Mouse (Mus musculus) embryonic facial prominence, embryonic 15.5 days (tissue): Measurements from ENCODE around the gene Hba-a2. TPM values are rescaled to one million over a fixed set of nuclear protein-coding genes. Genes with fewer than 3 reads are reported as not detected.

ENCODE experiments used
- ATAC-seq: fragments of 200-750 bp; cut with Nextera tagmentation; 2 replicates; pipeline ENCODE4 v1.8.0; 2017; ENCODE audit warnings: low read depth, moderate TSS enrichment; ENCODE audit not compliant: insufficient number of reproducible peaks, low FRiP score, low TSS enrichment
- H3K27ac ChIP-seq: fragments of 300-500 bp; sonication (generic); replicated peaks from 2 replicates; pipeline ENCODE4 v1.5.1; 2015; ENCODE audit warnings: mild to moderate bottlenecking, inconsistent platforms
- H3K27me3 ChIP-seq: fragments of 300-500 bp; sonication (generic); 2 replicates; pipeline ENCODE4 v1.6.1; 2015; ENCODE audit warnings: inconsistent platforms
- H3K36me3 ChIP-seq: fragments of 300-500 bp; sonication (generic); 2 replicates; pipeline ENCODE4 v1.6.1; 2015; ENCODE audit warnings: mild to moderate bottlenecking, inconsistent platforms
- H3K4me1 ChIP-seq: fragments of 300-500 bp; sonication (generic); 2 replicates; pipeline ENCODE4 v1.6.1; 2015; ENCODE audit warnings: inconsistent platforms
- H3K4me2 ChIP-seq: fragments of 300-500 bp; sonication (generic); replicated peaks from 2 replicates; pipeline ENCODE4 v1.6.1; 2015; ENCODE audit warnings: mild to moderate bottlenecking, inconsistent platforms
- H3K4me3 ChIP-seq: fragments of 300-500 bp; sonication (generic); replicated peaks from 2 replicates; pipeline ENCODE4 v1.5.1; 2015; ENCODE audit warnings: mild to moderate bottlenecking, inconsistent platforms
- H3K9ac ChIP-seq: fragments of 300-500 bp; sonication (generic); 2 replicates; pipeline ENCODE4 v1.6.1; 2015; ENCODE audit warnings: inconsistent platforms
- H3K9me3 ChIP-seq: fragments of 300-500 bp; sonication (generic); replicated peaks from 2 replicates; pipeline ENCODE4 v1.6.1; 2016; ENCODE audit warnings: inconsistent platforms
- WGBS: fragments of 180-500 bp; shearing (Covaris S2); methylation state at CpG from one replicate; pipeline ENCODE4 v1.1.7; 2015; 5-methylcytosine and 5-hydroxymethylcytosine counted together
- polyA plus RNA-seq: library from polyadenylated mRNA; unstranded; fragments of >200 nt; fragmentation: Nextera tagmentation; extraction: Ambion mirVana; gene quantifications from 2 replicates; pipeline ENCODE4 v1.2.1, GENCODE M21; 2015

The Hba-a2 gene
- polyA plus RNA-seq, 1 experiment from 2014 or later = 11,613 TPM

DNA sequence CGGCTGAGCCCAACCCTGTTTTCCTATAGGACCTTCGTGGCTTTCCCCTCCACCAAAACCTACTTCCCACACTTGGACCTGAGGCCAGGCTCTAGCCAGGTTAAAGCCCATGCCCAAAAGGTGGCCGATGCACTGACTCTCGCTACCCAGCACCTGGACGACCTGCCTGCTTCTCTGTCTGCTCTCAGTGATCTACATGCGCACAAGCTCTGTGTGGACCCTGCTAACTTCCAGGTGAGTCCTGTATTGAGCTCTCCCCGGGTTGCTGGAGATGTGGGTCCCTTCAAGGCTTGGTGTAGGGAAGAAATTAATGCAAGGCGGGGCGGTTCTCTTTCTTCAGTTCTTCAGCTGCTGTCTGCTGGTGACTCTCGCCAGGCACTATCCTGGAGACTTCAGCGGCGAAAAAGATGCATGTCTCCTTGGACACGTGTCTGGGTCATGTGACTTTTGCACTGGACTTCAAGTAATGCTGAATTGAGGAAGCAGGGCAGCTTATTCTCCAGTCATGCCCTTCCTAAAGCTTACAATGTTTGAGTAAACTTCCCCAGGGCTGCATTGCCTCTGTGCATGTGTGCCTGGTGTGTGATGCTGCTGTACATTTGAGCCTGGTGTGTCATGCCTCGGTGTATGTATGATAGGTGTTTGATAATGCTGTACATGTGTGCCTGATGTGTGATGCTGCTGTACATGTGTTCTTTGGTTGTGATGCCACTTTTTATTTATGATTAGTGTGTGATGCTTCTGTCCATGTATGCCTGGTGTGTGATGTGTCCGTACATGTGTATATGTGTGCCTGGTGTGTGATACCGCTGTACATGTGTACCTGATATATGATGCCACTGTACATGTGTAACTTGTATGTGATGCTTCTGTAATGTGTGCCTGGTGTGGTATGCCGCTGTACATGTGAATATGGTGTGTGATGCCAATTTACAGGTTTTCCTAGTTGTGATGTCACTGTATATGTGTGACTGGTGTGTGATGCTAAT, 4.3 kb downstream of the Hba-a2 start:
- peak overlapping the region; percentile 40 for H3K4me2 ChIP-seq
- H3K9me3 ChIP-seq = no peaks in the 10 kb centered on the region
- no peaks in the 10 kb centered on the region for H3K4me1 ChIP-seq
- 52% methylated on average over 15 of the region's 17 CpGs for WGBS
- 0 out of 2 replicates have a peak overlapping the region, but pooled peaks have one; percentile 13 for H3K4me3 ChIP-seq
- H3K27me3 ChIP-seq = peaks cover 14% of the 10 kb centered on the region
- no peak overlapping the region for H3K27ac ChIP-seq
- H3K36me3 ChIP-seq = no peaks in the 10 kb centered on the region
- no peak overlapping the region for H3K9ac ChIP-seq
- no peak for ATAC-seq

DNA sequence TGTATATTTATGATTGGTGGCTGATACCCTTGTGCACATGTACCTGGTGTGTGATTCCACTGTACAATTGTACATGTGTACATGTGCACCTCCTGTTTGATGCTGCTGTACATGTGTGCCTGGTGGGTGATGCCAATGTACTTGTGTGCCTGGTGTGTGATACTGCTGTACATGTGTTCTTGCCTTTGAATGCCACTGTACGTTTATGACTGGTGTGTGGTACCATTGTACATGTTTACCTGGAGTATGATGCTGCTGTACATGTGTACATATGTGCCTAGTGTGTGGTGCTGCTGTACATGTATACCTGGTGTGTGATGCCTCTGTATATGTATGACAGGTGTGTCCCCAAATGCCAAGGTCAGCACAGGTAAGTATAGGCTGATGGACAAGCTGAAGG, 5.2 kb downstream of the Hba-a2 start:
- ATAC-seq = no peak
- Histone ChIP-seq H3K36me3 (no peaks in the 10 kb centered on the region), H3K4me1 (no peaks in the 10 kb centered on the region), H3K9me3 (no peaks in the 10 kb centered on the region), H3K27me3 (peaks cover 14% of the 10 kb centered on the region), H3K27ac (no peak overlapping the region), H3K4me2 (no peak overlapping the region), H3K9ac (no peak overlapping the region), H3K4me3 (no peak overlapping the region)
- WGBS = 63% methylated on average over 1 of the region's 1 CpGs

DNA sequence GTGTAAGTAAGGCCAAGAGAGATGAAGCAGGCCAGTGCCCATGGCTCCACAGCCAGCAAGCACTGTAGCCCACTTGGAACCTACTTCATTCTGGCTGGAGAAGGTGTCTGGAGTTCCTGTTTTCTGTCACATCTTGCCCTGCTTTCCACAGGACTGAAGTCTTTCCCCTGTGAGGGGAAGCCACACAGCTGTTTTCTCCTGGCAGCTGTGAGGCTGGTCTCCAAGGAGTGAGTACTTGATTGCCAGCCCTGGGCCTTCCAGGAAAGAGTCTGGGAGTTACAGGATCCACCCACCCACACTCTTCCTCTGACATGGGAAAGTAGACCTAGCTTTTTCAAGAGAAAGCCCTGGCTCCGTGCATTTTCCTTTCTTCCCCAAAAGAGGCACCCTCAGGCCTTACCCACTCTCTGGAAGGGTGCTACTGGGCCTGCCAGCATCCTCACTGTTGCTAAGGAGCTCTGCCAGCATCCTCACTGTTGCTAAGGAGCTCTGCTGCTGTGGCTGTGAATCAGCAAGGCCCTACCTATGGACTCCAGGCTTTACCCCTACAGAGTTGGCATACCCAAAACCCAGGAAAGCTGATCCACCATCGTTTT, 6.6 kb downstream of the Hba-a2 start:
- no peak overlapping the region for H3K9ac ChIP-seq
- no peaks in the 10 kb centered on the region for H3K36me3 ChIP-seq
- H3K27ac ChIP-seq = no peak overlapping the region
- 31% methylated on average over 2 of the region's 2 CpGs for WGBS
- no peaks in the 10 kb centered on the region; the same call in 1 of the 2 replicates for H3K4me1 ChIP-seq
- no peaks in the 10 kb centered on the region for H3K9me3 ChIP-seq
- H3K27me3 ChIP-seq = peaks cover 14% of the 10 kb centered on the region
- H3K4me3 ChIP-seq = no peak overlapping the region
- no peak for ATAC-seq
- H3K4me2 ChIP-seq = no peak overlapping the region

DNA sequence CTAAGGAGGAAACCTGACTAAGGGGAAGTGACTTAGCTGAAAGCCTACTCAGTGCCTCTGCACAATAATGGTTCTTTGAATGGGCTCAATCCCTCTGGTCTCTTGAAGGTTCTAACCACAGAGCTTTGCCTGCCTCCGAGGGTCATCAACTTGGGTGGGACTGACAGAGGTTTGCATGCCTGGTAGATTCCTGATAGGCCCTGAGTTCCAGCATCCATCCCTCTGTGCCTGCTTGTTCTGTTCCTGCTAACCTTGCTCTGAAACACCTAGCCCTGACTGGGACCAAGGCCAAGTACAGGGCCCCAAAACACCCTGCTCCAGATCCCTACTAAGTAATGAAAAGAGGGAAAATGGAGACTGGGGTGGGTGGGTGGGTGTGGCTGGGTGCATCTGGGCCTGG, 7.2 kb downstream of the Hba-a2 start:
- no peak for ATAC-seq
- H3K36me3 ChIP-seq = no peaks in the 10 kb centered on the region
- WGBS = 68% methylated on average over 1 of the region's 1 CpGs

DNA sequence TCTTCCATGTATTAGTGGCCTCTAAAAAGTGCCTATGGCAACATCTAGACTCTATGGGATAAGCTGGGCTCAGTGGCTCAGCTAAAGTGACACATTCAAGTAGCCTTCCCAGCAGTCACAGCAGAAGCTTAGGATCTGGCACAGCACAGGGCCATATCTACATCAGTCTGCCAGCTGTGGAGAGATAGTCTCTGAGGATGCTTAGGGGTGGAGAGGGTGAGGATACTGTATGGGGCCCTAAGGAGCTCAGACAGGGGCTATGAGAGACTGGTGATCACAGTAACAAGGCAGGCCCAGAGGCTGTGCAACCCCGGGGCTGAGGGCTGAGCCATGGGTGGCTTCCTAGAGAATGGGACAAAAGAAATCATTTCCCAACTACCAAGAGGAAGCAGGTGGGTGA, 10.7 kb downstream of the Hba-a2 start:
- no peak for ATAC-seq
- no peaks in the 10 kb centered on the region for H3K27me3 ChIP-seq
- WGBS = 80% methylated on average over 1 of the region's 1 CpGs
- no peak overlapping the region for H3K4me3 ChIP-seq
- no peaks in the 10 kb centered on the region; the same call in 1 of the 2 replicates for H3K4me1 ChIP-seq
- no peak overlapping the region for H3K9ac ChIP-seq
- no peak overlapping the region for H3K27ac ChIP-seq
- no peaks in the 10 kb centered on the region for H3K9me3 ChIP-seq
- H3K36me3 ChIP-seq = no peaks in the 10 kb centered on the region
- no peak overlapping the region for H3K4me2 ChIP-seq

More for the DNA sequence above, 7.2 kb downstream of the Hba-a2 start:
- Histone ChIP-seq H3K27ac (no peak overlapping the region), H3K4me2 (no peak overlapping the region), H3K27me3 (peaks cover 14% of the 10 kb centered on the region), H3K4me3 (no peak overlapping the region), H3K4me1 (no peaks in the 10 kb centered on the region; the same call in 1 of the 2 replicates), H3K9me3 (no peaks in the 10 kb centered on the region), H3K9ac (no peak overlapping the region)

DNA sequence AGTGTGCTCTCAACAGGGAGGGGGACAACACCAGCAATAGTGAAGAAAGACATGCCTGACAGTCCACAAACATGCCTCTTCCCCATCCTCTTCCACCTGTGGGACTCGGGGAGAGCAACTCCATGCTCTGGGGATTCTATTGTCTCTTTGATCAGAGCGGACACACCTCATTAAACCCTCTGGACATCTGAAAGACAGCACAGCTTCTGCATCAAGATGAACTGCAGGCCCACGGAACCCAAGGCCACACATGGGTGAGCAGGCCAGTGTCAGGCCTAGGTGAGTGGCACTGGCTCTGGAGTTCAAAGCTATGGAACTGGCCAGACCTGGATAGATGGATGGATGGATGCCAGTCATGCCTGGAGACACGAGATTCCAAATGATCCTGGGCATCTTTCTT, 13.2 kb downstream of the Hba-a2 start:
- no peak for ATAC-seq
- Histone ChIP-seq H3K4me2 (no peak overlapping the region), H3K27ac (no peak overlapping the region), H3K4me1 (no peaks in the 10 kb centered on the region; the same call in 1 of the 2 replicates), H3K9ac (no peak overlapping the region), H3K27me3 (no peaks in the 10 kb centered on the region), H3K36me3 (no peaks in the 10 kb centered on the region), H3K9me3 (no peaks in the 10 kb centered on the region), H3K4me3 (no peak overlapping the region)
- 55% methylated on average over 4 of the region's 4 CpGs for WGBS

DNA sequence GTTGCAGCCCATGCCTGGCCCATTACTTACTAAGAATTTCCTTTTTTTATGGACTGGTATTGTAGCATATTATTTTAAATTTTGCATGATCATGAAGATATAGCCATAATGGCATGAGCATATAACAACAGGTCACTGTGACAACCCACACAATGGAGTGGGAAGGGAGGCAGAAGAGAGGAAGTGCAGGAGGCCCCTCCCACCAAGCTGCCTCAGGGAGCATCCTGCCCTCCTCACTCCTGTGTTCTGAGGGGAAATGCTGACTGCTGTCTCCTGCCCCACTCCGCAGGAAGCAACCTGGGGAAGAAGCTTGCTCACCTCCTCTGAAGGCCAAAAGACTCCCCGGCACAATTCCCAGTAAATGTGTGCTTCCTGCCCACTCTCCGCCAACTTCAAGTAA, 13.6 kb downstream of the Hba-a2 start:
- Histone ChIP-seq H3K36me3 (no peaks in the 10 kb centered on the region), H3K27ac (no peak overlapping the region), H3K9ac (no peak overlapping the region), H3K4me2 (no peak overlapping the region), H3K9me3 (no peaks in the 10 kb centered on the region), H3K4me1 (no peaks in the 10 kb centered on the region; the same call in 1 of the 2 replicates), H3K27me3 (no peaks in the 10 kb centered on the region), H3K4me3 (no peak overlapping the region)
- WGBS = 66% methylated on average over 3 of the region's 3 CpGs
- ATAC-seq = no peak

DNA sequence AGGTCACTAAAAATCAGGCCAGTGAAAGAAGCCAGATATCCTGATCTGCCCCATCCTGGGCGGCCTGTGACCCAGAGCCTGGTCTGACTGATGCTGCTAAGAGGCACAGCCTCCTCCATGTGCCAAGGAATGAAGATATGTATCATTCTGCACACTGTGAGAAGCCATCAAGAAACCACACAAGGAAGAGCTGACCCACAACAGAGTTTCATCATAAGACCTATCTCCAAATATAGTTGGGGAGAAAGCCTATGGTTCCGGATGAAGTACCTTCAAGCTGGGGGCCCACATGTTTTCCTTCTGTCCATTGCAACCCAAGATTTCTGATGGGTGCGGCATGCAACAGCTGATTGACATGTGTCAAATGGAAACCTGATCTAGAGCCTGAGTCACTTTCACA, 19.7 kb downstream of the Hba-a2 start:
- Histone ChIP-seq H3K4me2 (no peak overlapping the region), H3K9ac (no peak overlapping the region), H3K36me3 (no peaks in the 10 kb centered on the region), H3K9me3 (no peaks in the 10 kb centered on the region), H3K27ac (no peak overlapping the region), H3K27me3 (no peaks in the 10 kb centered on the region), H3K4me1 (no peaks in the 10 kb centered on the region), H3K4me3 (no peak overlapping the region)
- 70% methylated on average over 3 of the region's 3 CpGs for WGBS
- no peak for ATAC-seq

DNA sequence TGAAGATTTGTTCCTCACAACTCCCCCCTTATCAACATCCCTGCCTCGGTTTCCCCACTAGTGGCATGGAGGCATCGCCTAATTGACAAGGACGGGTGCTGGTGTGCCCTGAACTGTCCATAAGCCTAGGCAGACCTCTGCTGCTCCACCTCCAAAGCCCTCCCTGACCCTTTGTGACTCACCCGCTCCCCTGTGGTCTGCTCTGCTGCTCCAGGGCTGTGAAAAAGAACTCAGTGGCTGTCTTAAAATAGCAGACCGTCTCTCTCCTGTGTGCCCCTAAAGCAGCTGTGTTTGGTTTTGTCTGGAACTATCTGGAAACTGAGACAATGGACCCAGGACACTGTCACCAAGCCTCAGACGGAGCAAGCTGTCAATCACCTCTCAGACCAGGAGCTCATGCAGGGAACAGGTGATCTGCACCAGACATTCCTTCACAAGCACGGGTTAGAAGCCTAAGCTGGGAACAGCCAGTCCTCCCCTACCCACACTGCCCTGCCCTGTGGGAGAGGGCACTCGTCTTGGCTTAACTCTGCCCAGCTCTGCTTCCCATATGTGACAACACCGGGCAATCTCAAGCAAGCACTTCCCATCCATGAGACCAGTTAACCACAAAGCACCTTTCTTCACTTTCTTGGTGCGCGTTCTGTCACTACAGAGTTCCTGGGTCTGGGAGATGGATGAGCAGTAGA, 24.4 kb downstream of the Hba-a2 start:
- H3K4me3 ChIP-seq = no peak overlapping the region
- 60% methylated on average over 11 of the region's 11 CpGs for WGBS
- H3K27me3 ChIP-seq = no peaks in the 10 kb centered on the region
- H3K27ac ChIP-seq = no peak overlapping the region
- H3K9ac ChIP-seq = no peak overlapping the region
- no peak overlapping the region for H3K4me2 ChIP-seq
- ATAC-seq = 0 out of 2 replicates have a peak, but pooled peaks have one; percentile 18
- H3K9me3 ChIP-seq = no peaks in the 10 kb centered on the region
- H3K36me3 ChIP-seq = no peaks in the 10 kb centered on the region
- H3K4me1 ChIP-seq = no peaks in the 10 kb centered on the region

DNA sequence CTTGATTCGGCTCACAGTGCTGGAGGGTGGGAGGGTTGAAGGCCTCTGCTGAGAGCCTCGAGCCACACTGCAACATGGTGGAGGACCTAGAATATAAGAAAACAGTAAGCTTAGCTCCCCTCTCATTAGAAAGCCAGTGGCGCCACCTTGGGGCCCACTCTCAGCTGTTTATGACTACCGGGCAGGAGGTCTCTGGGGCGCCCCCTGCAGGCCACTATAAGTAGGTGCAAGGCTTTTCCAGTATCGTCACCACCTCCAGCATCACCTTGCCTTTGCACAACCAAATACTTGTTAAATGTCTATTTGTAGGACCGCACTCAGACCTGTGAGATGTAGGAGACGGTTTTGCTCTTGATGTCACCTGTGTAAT, 24.9 kb downstream of the Hba-a2 start:
- Histone ChIP-seq H3K9me3 (no peaks in the 10 kb centered on the region), H3K9ac (no peak overlapping the region), H3K4me2 (no peak overlapping the region), H3K27me3 (no peaks in the 10 kb centered on the region), H3K36me3 (no peaks in the 10 kb centered on the region), H3K4me1 (no peaks in the 10 kb centered on the region), H3K4me3 (no peak overlapping the region), H3K27ac (no peak overlapping the region)
- 32% methylated on average over 8 of the region's 8 CpGs for WGBS
- ATAC-seq = no peak

DNA sequence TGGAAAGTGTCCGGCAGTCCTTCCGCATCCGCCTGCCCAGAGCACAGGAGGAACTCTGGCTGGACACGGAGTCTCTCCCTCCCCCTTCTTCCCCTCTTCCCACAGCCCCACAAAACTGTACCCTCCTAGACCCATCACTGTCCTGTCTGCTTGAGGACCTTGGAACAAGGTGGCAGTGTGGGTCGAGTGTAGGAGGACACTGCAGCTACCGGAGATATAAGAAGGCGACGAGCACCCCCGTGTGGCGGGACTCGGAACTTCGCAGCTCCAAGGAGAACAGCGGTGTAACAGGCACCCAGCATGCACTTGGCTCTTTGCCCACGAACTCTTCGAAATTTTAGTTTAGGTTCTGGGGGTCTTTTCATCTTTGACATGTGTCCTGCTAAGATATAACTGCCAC, 28.3 kb downstream of the Hba-a2 start:
- no peaks in the 10 kb centered on the region for H3K36me3 ChIP-seq
- peak overlapping the region; percentile 49 for H3K4me2 ChIP-seq
- 13% methylated on average over 15 of the region's 15 CpGs for WGBS
- H3K9me3 ChIP-seq = no peaks in the 10 kb centered on the region
- no peaks in the 10 kb centered on the region for H3K27me3 ChIP-seq
- peak; percentile 74 for ATAC-seq
- no peak overlapping the region for H3K27ac ChIP-seq
- H3K4me3 ChIP-seq = peak overlapping the region; percentile 26
- H3K4me1 ChIP-seq = no peaks in the 10 kb centered on the region
- no peak overlapping the region for H3K9ac ChIP-seq
